Mouse (Mus musculus) c-Kit-positive CD71-negative TER-119-negative erythroid progenitor cells, embryonic 14.5 days (primary cell): ENCODE results near the gene Aprt.

Experiments used
- DNase-seq: peaks from one replicate; pipeline ENCODE4 v3.0.0-alpha.2; 2013; ENCODE audit warnings: low read depth

Aprt gene

GRCm38 (mm10) chr8:122576648-122577022 is at the start of gene Aprt:
Aprt (minus strand) TSS chr8:122576909.
- peak; percentile 93 for DNase-seq

DNA sequence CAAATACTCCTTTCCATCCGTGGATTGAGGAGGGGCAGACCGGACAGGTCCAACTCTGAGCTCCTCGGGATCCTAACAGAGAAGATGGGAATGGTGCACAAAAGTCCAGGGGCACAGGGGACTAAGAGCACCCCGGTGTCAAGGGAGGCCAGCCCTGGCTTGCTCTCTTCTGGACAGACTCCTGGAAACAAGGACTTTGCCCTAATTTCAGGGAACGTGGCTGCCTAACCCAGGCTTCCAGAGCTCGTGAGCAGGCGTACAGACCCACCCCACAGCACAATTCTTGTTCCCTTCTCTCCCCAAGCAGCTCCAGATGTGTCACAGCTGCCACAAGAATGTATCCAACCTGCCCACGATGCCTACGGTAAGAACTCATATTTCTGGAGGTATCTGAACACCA is 49.1 kb upstream of the Aprt start:
- no peak for DNase-seq

DNA sequence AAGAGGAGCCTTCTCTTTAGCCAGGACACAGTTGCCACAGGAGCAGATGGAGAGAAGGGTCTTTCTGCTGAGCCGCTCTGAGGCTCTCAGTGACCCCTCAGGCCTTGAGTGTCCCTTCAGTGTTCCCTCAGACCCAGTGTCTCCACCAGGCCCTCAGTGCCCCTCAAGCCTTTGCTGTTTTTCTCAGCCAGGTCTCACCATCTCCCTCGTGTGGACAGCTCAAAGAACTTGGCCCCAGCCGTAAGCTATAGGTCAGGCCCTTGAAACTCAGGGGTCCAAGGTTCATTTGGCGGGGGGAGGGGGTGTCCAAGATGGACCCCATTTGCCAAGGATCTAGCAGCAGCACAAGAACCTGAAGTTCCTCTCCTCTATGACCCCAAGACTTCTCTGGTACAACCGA is 47.9 kb upstream of the Aprt start:
- no peak for DNase-seq

DNA sequence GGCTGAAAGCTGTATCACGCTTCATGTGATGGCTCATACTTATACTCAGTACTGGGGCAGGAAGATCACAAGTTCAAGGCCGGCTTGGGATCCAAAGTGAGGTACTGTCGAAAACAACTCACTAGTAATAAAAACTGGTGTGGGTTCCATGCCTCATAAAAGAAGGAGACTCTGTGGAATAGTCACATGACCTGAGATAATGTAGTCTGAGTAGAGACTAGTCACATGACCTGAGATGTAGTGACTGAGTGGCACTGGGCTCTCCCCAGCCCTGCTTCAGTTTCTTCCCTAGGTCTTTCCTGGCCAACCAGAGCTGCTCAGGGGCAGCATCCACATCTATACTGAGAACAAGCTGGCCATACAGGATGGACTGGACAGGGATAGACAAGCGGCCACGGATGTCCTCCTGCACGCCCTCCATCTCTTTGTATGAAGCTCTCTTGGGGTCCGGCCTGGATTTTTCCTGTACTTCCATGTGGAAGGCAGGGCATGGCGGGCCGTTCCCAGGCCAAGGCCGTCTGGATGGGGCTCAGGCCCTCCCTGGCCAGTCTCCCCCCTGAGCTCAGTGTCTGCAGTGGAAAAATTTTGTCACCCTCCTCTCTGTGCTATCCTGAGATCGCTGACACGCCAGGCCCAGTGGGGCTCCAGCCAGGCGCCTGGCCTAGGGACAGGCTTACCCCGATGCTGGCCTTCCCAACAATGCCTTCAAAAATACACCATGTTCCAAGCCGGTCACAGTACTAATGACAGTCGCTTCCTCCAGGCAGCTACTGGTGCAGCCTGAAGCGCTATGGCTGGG is 47.3 kb upstream of the Aprt start:
- DNase-seq: no peak

GRCm38 (mm10) chr8:122622727-122623126 is 46.0 kb upstream of the Aprt start, which contains the start of gene Pabpn1l:
Pabpn1l (minus strand) TSS chr8:122622739.
- DNase-seq: no peak

DNA sequence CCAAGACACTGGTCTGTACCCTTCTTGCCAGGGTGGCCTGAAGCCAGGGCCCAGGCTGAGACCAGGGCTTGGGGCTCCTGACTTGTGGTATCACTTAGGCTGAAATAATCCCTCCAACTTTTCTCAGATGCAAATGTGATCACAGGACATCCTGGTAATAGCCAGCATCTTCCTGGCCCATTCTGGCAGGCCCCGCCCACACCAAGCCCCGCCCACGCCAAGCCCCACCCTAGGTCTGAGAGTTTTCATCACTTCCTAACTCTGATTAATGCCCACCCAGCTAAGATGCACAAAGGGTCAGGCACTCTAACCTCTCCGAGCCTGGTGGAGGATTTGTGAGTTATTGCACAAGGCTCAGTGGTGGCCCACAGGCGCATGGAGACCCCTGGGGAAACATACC is 43.7 kb upstream of the Aprt start:
- no peak for DNase-seq

- no peak for DNase-seq
Measured at GRCm38 (mm10) chr8:122618660-122619378, 42.1 kb upstream of the Aprt start.

DNA sequence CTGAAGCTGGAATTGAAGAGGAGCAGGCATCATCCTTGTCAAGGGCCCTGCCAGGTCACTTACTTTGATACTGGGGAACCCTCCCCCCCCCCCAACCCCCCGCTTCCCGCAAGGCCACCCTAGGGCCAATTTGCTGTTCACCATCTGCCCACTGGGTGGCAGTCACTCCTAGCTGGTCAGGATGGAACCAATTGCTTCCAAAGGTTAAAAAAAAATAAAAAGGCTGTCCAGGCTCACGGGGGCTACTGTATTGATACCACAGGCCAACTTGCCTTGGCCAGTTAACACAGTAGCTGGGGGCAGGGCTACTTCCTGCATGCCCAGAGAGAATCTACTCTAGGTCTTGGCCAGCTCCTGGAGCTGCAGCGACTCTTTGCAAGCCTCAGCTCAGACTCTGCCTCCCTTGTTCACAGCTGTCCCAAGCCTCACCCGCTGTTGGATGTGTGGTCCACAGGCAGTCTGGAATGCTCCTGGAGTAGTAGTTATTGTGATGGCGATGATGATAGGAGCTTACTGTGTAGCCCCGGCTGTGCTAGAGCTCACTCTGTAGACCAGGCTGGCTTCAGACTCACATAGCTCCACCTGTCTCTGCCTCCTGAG is 41.3 kb upstream of the Aprt start:
- DNase-seq: peak; percentile 73

GRCm38 (mm10) chr8:122616181-122616905 is 39.6 kb upstream of the Aprt start:
- DNase-seq: no peak

GRCm38 (mm10) chr8:122611295-122612133 is 34.8 kb upstream of the Aprt start, which contains the start of the genes Galns and Trappc2l:
Galns (minus strand) TSS chr8:122611463.
Trappc2l (plus strand) TSS chr8:122611640.
- DNase-seq: peak; percentile 96

DNA sequence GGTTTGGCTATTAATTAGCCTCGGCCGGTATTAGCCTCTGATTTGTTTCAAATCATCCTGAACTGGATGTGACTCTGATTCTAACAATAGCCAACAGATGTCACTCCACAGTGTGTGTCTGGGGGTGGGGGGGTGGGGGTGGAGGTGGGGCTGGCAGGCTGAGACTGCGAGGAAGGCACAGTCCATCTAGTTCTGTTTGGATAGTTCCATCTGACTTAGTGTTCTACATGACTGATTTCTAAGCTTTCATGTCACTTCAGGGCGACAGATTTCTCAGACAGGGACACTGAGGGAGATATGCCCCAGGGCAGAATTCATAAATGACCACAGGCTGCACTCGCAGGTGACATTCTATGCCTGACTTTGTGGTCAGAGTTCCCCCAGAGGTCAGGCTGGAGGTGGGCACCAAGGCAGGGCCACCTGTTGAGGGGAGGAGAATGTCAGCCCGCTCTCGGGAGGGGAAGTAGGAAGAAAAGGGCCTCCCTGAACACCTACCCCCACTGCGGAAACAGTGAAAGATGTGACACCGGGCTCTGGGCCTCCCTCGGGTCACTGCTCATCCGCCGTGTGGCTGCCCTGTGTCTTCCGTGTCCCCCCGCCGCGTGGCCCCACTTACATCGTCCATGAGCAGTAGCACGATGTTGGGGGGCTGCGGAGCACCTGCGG is 34.0 kb upstream of the Aprt start:
- no peak for DNase-seq

DNA sequence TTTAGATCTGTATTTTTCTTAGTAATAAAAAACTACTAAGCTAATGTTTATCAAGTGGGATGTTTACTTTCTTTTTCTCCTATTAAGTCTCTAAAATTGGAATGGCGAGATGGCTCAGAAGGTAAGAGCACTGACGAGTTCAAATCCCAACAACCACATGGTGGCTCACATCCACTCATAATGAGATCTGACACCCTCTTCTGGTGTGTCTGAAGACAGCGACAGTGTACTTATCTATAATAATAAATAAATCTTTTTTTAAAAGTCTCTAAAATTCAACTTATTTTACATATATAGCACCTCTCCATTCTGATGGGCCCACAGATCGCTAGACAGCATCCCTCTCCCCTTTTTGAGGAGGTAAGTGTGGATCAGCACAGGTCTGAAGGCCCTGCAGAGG is 33.5 kb upstream of the Aprt start:
- DNase-seq: no peak

- no peak for DNase-seq
Measured at GRCm38 (mm10) chr8:122606810-122607209, 30.1 kb upstream of the Aprt start.

DNA sequence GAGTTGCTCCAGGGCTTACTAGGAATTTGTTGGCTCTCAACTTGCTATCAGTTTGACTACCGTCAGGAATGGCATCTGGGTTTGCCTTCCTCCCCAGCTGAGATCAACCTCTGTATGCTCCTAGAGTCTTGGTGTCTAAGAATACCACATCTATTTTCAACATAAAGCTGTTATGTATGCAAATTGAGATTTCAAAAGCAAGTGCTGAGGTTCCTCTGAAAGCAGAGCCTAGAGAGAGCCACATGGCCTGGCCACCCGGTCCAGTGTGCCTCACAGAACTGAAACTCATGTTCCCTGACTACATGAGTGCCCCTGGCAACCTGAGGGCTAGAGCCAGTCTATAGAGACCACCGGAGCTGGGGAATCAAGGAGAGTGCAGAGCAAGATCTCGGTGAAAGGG is 28.7 kb upstream of the Aprt start:
- DNase-seq: no peak

DNA sequence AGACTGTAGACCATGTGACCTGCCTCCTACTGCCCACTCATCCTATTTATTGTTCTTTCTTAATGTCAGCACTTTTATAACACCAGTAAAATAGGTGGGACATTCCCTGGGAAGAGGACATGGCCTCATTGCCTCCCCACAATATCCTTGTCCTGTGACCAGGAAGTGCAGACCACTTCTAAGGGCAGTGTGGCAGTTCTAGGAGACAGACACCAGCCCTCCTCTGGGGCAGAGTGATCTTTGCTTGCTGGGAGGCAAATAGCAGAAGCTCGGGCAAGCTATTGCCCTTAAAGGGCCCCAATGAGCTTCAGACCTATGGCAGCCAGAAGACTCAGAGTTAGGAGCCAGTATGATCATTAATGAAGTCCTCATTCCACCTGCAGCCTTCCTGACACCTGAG is 27.9 kb upstream of the Aprt start:
- no peak for DNase-seq

- DNase-seq: no peak
Measured at GRCm38 (mm10) chr8:122600666-122601065, 24.0 kb upstream of the Aprt start.

DNA sequence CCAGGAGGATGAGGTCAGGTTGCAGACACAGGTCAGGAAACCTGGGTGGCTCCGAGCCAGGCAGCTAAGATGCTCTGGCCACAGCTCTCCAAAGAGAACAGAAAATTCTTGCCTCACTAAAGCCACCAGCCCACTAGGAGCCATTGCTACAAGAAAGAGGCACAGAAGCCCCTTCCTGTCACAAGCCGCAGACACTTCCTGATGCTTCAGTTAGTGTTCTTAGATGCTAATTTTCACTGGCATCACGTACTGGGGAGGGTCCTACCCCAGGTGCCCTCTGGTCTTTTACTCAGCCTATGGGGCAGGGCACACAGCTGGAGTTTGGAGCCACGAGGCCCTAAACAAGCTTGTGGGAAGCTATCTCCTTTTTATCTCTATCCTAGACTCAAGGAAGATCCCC is 19.3 kb upstream of the Aprt start:
- DNase-seq: no peak

GRCm38 (mm10) chr8:122593783-122594507 is 17.2 kb upstream of the Aprt start:
- DNase-seq: no peak

DNA sequence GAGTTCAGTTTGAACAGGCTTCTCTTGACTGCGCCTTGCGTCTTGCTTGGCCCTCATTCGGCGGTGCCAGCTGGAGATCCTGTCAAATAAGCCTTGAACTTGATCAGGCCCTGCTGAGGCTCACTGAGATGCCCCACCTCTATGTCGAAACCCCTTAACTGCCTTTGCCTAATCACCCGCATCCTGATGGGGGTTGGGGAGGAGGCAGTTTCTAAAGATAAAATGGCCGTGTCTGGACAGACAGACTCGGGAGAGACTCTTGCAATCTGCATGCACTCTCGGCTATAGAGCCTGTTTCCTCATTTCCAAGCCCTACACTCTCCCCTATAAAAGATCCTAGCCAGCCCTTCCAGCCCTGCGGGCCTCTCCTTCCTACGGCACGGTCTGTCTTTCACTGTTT is 16.5 kb upstream of the Aprt start:
- no peak for DNase-seq

GRCm38 (mm10) chr8:122586749-122587148 is 10.0 kb upstream of the Aprt start:
- DNase-seq: no peak
